10 mouse cellular contexts compared by ENCODE assay signal in the genomic region with DNA sequence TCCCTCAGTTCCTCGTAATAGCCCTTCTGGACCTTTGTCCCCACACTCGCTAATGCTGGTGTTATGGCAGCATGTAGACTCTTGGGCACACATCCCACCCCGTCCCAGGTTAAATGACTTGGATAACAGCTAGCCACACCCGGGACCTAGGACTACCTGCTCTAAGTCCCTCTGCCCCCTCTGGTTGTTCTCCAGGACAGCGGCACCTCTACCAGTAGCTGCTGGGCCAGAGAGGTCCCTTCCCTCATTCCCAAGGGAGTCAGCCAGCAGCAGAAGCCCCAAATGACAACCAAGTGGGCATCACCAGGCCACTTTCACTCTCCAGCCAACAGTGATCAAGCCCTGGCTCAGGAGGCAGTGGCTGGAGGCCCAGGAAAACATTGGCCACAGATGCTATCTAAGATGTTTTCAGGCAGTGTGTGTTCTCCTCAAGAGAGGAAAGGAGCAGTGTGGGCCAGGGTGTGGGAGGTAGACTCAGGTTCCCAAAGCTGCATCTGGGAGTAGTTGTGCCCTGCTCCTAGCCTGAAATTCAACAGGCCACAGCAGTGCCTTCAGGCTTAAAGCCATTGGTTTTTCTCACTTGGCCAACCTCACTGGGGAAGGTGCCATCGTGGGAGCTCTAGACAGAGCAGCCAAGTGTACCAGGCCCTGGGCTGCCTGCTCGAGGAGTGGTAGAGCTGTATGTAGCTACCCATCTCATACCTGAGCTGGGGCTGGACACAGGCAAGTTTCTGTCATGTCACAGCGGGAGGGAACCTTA. TPM values are rescaled to one million over a fixed set of nuclear protein-coding genes. Genes with fewer than 3 reads are reported as not detected.
DNase-seq lines count a peak whose midpoint lies in the region; ATAC-seq lines count a peak whose summit lies in the region.
"Had no signal": no experiment of that assay in that cellular context is flagged by ENCODE, and none has a peak within 500 bp of the region (broad histone marks: within the 10 kb centered on the region; RNA-seq: fewer than 3 reads in every experiment).

No protein-coding gene starts in this region.

- H3K27me3 ChIP-seq in kidney, embryonic 15.5 days, result no peaks in the 10 kb centered on the region
- no peaks in the 10 kb centered on the region for H3K27me3 ChIP-seq in embryonic facial prominence, embryonic 10.5 days (replicated peaks; ENCODE audit: low read depth, poor library complexity, severe bottlenecking)
- H3K27me3 ChIP-seq in intestine, embryonic 15.5 days (replicated peaks), result no peaks in the 10 kb centered on the region

- 60% methylated on average over 8 of the region's 8 CpGs for WGBS in kidney, embryonic 15.5 days
- WGBS in embryonic facial prominence, embryonic 10.5 days, result 86% methylated on average over 8 of the region's 8 CpGs
- WGBS in intestine, embryonic 15.5 days, result 78% methylated on average over 8 of the region's 8 CpGs

- H3K4me2 ChIP-seq in kidney, embryonic 15.5 days, result no peak overlapping the region
- no peak overlapping the region for H3K4me2 ChIP-seq in intestine, embryonic 15.5 days (replicated peaks)

- no peak for DNase-seq in kidney, adult 11 months
- peak; percentile 61 for DNase-seq in NIH3T3 (ENCODE audit: low read depth)
- no peak for DNase-seq in embryonic facial prominence, embryonic 10.5 days (ENCODE audit: low spot score)
- no peak for DNase-seq in layer of hippocampus, postnatal 25 days (ENCODE audit: extremely low spot score in 1 of 2, low spot score in 1 of 2)
- no peak for DNase-seq in frontal cortex, adult 2 months (ENCODE audit: extremely low spot score in 1 of 2, low spot score in 1 of 2)
- DNase-seq in left cerebral cortex, adult 18-20 months (ENCODE audit: low spot score in 2 of 2), result no peak
- DNase-seq: cerebellum, adult 8-10 months had no signal

- H3K36me3 ChIP-seq in kidney, embryonic 15.5 days, result peaks cover 11% of the 10 kb centered on the region
- peaks cover 29% of the 10 kb centered on the region for H3K36me3 ChIP-seq in embryonic facial prominence, embryonic 10.5 days (replicated peaks)
- no peaks in the 10 kb centered on the region for H3K36me3 ChIP-seq in intestine, embryonic 15.5 days

- peaks cover 76% of the 10 kb centered on the region for H3K4me1 ChIP-seq in kidney, embryonic 15.5 days
- H3K4me1 ChIP-seq in embryonic facial prominence, embryonic 10.5 days, result peaks cover 70% of the 10 kb centered on the region
- peaks cover 71% of the 10 kb centered on the region for H3K4me1 ChIP-seq in intestine, embryonic 15.5 days (replicated peaks)

- no peaks in the 10 kb centered on the region for H3K9me3 ChIP-seq in kidney, embryonic 15.5 days (replicated peaks)
- H3K9me3 ChIP-seq in embryonic facial prominence, embryonic 10.5 days, result no peaks in the 10 kb centered on the region
- H3K9me3 ChIP-seq in intestine, embryonic 15.5 days, result no peaks in the 10 kb centered on the region

- ATAC-seq in kidney, embryonic 15.5 days (replicated peaks; ENCODE audit: low FRiP score), result no peak
- no peak for ATAC-seq in intestine, embryonic 15.5 days

- no peak overlapping the region for H3K4me3 ChIP-seq in kidney, embryonic 15.5 days (replicated peaks)
- no peak overlapping the region for H3K4me3 ChIP-seq in embryonic facial prominence, embryonic 10.5 days
- H3K4me3 ChIP-seq in intestine, embryonic 15.5 days (replicated peaks), result no peak overlapping the region

- no peak overlapping the region for H3K9ac ChIP-seq in kidney, embryonic 15.5 days
- 0 out of 2 replicates have a peak overlapping the region, but pooled peaks have one; percentile 23 for H3K9ac ChIP-seq in intestine, embryonic 15.5 days

- H3K27ac ChIP-seq in kidney, embryonic 15.5 days, result peak overlapping the region; percentile 92
- H3K27ac ChIP-seq in embryonic facial prominence, embryonic 10.5 days (replicated peaks), result peak overlapping the region; percentile 94
- H3K27ac ChIP-seq in intestine, embryonic 15.5 days, result peak overlapping the region; percentile 89

RNA-seq across cellular contexts. Expression of gene Mtss1l, which starts 2.9 kb away (rescaled TPM):
- 8.3 and 8.4 TPM in 2 replicates for polyA plus RNA-seq in kidney, embryonic 15.5 days (2015; fragmentation: Nextera tagmentation; extraction: Ambion mirVana)
- polyA plus RNA-seq in embryonic facial prominence, embryonic 10.5 days (2016; fragmentation: Nextera tagmentation; extraction: Ambion mirVana), result 6.6 and 7.2 TPM in 2 replicates
- polyA plus RNA-seq in intestine, embryonic 15.5 days (2015; fragmentation: Nextera tagmentation; extraction: Ambion mirVana), result 8.0 and 9.6 TPM in 2 replicates
- 100 to 1,000 TPM; 206 to 252 TPM for total RNA-seq in layer of hippocampus, postnatal 25 days (2021)
- 202 and 212 TPM in 2 replicates for polyA plus RNA-seq in frontal cortex, adult 2 months (2012; rRNA removed)
- 100 to 1,000 TPM; 208 to 219 TPM for total RNA-seq in left cerebral cortex, adult 18-20 months (2021)
- total RNA-seq: granulocyte monocyte progenitor cell, adult 5-6 weeks had no signal

Comparison
In these comparisons a context has a peak if more than half of its experiments do, and no peak if none do; other contexts are left out.
1. RNA of gene Mtss1l, which starts 2.9 kb away (polyA plus RNA-seq): 202 to 212 TPM in frontal cortex, adult 2 months; 8.0 to 9.6 TPM in intestine, embryonic 15.5 days, 8.3 to 8.4 TPM in kidney, embryonic 15.5 days and 6.6 to 7.2 TPM in embryonic facial prominence, embryonic 10.5 days; every median in the first group is over 10 times any median in the second.
2. Peak in every context shown above with its lines, with median percentiles within 50 percentile points of each other: H3K27ac ChIP-seq.